ENCODE assay signal across 8 mouse cellular contexts in genomic region chr11:104440521-104441474, GRCm38 (mm10). TPM values are rescaled to one million over a fixed set of nuclear protein-coding genes. Genes with fewer than 3 reads are reported as not detected.
DNase-seq lines count a peak whose midpoint lies in the region; ATAC-seq and TF ChIP-seq lines count a peak whose summit lies in the region.

No protein-coding gene starts in this region.

- peak overlapping the region; percentile 99 for H3K9ac ChIP-seq in forebrain, embryonic 11.5 days (ENCODE audit: low read length)
- peak overlapping the region; percentile 99 for H3K9ac ChIP-seq in limb, embryonic 12.5 days (replicated peaks)

- intact Hi-C loops in left cerebral cortex, postnatal 14 days (cut with DNase I), result loop anchor here (5.0 to 10.0 kb wide), 2 partner anchors 108 to 206 kb away; partner anchors contain the start of gene Mapt

- peak overlapping the region; percentile 100 for H3K27ac ChIP-seq in forebrain, embryonic 11.5 days (ENCODE audit: low read depth, low read length)
- peak overlapping the region; percentile 100 for H3K27ac ChIP-seq in limb, embryonic 12.5 days

- H3K4me3 ChIP-seq in E14TG2a.4 (replicated peaks; ENCODE audit: low read length), result peak overlapping the region; percentile 92
- H3K4me3 ChIP-seq in forebrain, embryonic 11.5 days (ENCODE audit: low read depth, low read length), result peak overlapping the region; percentile 83
- H3K4me3 ChIP-seq in limb, embryonic 12.5 days (replicated peaks), result peak overlapping the region; percentile 80

- no peaks in the 10 kb centered on the region for H3K9me3 ChIP-seq in E14TG2a.4 (ENCODE audit: low read length)
- H3K9me3 ChIP-seq in forebrain, embryonic 11.5 days (ENCODE audit: control insufficient read depth, low read length), result no peaks in the 10 kb centered on the region
- no peaks in the 10 kb centered on the region for H3K9me3 ChIP-seq in limb, embryonic 12.5 days

- H3K4me2 ChIP-seq in forebrain, embryonic 11.5 days (ENCODE audit: low read depth, low read length, severe bottlenecking), result peak overlapping the region; percentile 83
- peak overlapping the region; percentile 74 for H3K4me2 ChIP-seq in limb, embryonic 12.5 days

- no peaks in the 10 kb centered on the region for H3K36me3 ChIP-seq in E14TG2a.4 (ENCODE audit: insufficient read depth, low read length)
- no peaks in the 10 kb centered on the region; the same call in 1 of the 2 replicates for H3K36me3 ChIP-seq in forebrain, embryonic 11.5 days (ENCODE audit: control insufficient read depth, insufficient read depth, low read length)
- H3K36me3 ChIP-seq in limb, embryonic 12.5 days, result no peaks in the 10 kb centered on the region

- under 1% methylated on average over 20 of the region's 20 CpGs for WGBS in forebrain, embryonic 11.5 days
- WGBS in limb, embryonic 12.5 days, result 0% methylated on average over 20 of the region's 20 CpGs

- ATAC-seq in forebrain, embryonic 11.5 days (replicated peaks; ENCODE audit: low FRiP score), result no peak
- ATAC-seq in limb, embryonic 12.5 days (ENCODE audit: insufficient number of reproducible peaks, insufficient read depth, low FRiP score, low TSS enrichment, low read depth), result no peak

- H3K27me3 ChIP-seq in E14TG2a.4 (ENCODE audit: insufficient read depth, low read length), result no peaks in the 10 kb centered on the region
- no peaks in the 10 kb centered on the region for H3K27me3 ChIP-seq in forebrain, embryonic 11.5 days (ENCODE audit: control insufficient read depth, insufficient read depth, low read length)
- no peaks in the 10 kb centered on the region for H3K27me3 ChIP-seq in limb, embryonic 12.5 days

- peaks cover 65% of the 10 kb centered on the region for H3K4me1 ChIP-seq in E14TG2a.4 (replicated peaks; ENCODE audit: low read depth, low read length)
- H3K4me1 ChIP-seq in forebrain, embryonic 11.5 days (replicated peaks; ENCODE audit: control insufficient read depth, insufficient read depth, low read length), result 0 out of 2 replicates have a peak, but pooled peaks cover 2% of the 10 kb centered on the region
- H3K4me1 ChIP-seq in limb, embryonic 12.5 days (replicated peaks), result peaks cover 9% of the 10 kb centered on the region

- no peak for TF ChIP-seq CTCF in E14TG2a.4 (conservative IDR thresholded peaks at IDR 0.05; ENCODE audit: low read length)

- peak; percentile 32 for DNase-seq in adrenal gland, postnatal 10 days
- DNase-seq in adrenal gland, postnatal 25 days, result no peak
- DNase-seq in forebrain, embryonic 11.5 days (ENCODE audit: low spot score), result no peak
- peak; percentile 26 for DNase-seq in neural tube, embryonic 10.5 days (ENCODE audit: extremely low spot score, low spot score)
- DNase-seq in gastrocnemius, adult 18-20 months (ENCODE audit: low spot score), result no peak
- DNase-seq in left cerebral cortex, postnatal 14 days (ENCODE audit: low spot score in 2 of 2), result no peak

RNA-seq across cellular contexts. Expression of gene Kansl1, which starts 27.9 kb away (rescaled TPM):
- total RNA-seq in adrenal gland, postnatal 10 days (2021), result 10 to 100 TPM; 40.9 to 46.3 TPM
- 56.5 and 62.6 TPM in 2 replicates for total RNA-seq in adrenal gland, postnatal 25 days (2021)
- polyA plus RNA-seq in forebrain, embryonic 11.5 days (2014; fragmentation: Nextera tagmentation; extraction: Ambion mirVana), result 35.4 and 35.6 TPM in 2 replicates
- polyA plus RNA-seq in limb, embryonic 12.5 days (2016; fragmentation: Nextera tagmentation; extraction: Ambion mirVana), result 30.9 and 33.6 TPM in 2 replicates
- 10 to 100 TPM; 21.2 to 22.0 TPM for total RNA-seq in gastrocnemius, adult 18-20 months (2021)
- 10 to 100 TPM; 64.8 to 71.7 TPM for total RNA-seq in left cerebral cortex, postnatal 14 days (2021)

Comparison
In these comparisons a context has a peak if more than half of its experiments do, and no peak if none do; other contexts are left out.
1. DNase-seq: peak in adrenal gland, postnatal 10 days (single experiment) and neural tube, embryonic 10.5 days (single experiment); none in adrenal gland, postnatal 25 days (single experiment), forebrain, embryonic 11.5 days (single experiment), gastrocnemius, adult 18-20 months (single experiment) and left cerebral cortex, postnatal 14 days (0 of 2).
2. Peak in every context shown above with its lines, with median percentiles within 50 percentile points of each other: H3K4me3 ChIP-seq.